Mouse (Mus musculus) midbrain, embryonic 11.5 days (tissue): ENCODE results near the gene Gli2. TPM values are rescaled to one million over a fixed set of nuclear protein-coding genes. Genes with fewer than 3 reads are reported as not detected.

Experiments used
- ATAC-seq: fragments of 200-750 bp; cut with Nextera tagmentation; 2 replicates; pipeline ENCODE4 v1.8.0; 2017; ENCODE audit warnings: moderate TSS enrichment, moderate library complexity; ENCODE audit not compliant: low FRiP score
- DNase-seq: peaks from one replicate; pipeline ENCODE4 v3.0.0; 2015; ENCODE audit warnings: low spot score; ENCODE audit errors: missing footprints
- H3K27ac ChIP-seq: fragments of 300-500 bp; sonication (generic); 2 replicates; pipeline ENCODE4 v1.5.1; 2014; ENCODE audit warnings: low read depth, low read length
- H3K27me3 ChIP-seq: fragments of 300-500 bp; sonication (generic); 2 replicates; pipeline ENCODE4 v1.6.1; 2014; ENCODE audit warnings: mild to moderate bottlenecking, low read length, moderate library complexity, mixed read lengths; ENCODE audit not compliant: control insufficient read depth, insufficient read depth
- H3K36me3 ChIP-seq: fragments of 300-500 bp; sonication (generic); 2 replicates; pipeline ENCODE4 v1.6.1; 2014; ENCODE audit warnings: mild to moderate bottlenecking, low read length, moderate library complexity, mixed read lengths; ENCODE audit not compliant: control insufficient read depth, insufficient read depth
- H3K4me1 ChIP-seq: fragments of 300-500 bp; sonication (generic); 2 replicates; pipeline ENCODE4 v1.6.1; 2014; ENCODE audit warnings: low read length; ENCODE audit not compliant: control insufficient read depth, insufficient read depth
- H3K4me2 ChIP-seq: fragments of 300-500 bp; sonication (generic); 2 replicates; pipeline ENCODE4 v1.6.1; 2014; ENCODE audit warnings: mild to moderate bottlenecking, moderate library complexity
- H3K4me3 ChIP-seq: fragments of 300-500 bp; sonication (generic); 2 replicates; pipeline ENCODE4 v1.5.1; 2014; ENCODE audit warnings: low read depth, low read length
- H3K9ac ChIP-seq: fragments of 300-500 bp; sonication (generic); 2 replicates; pipeline ENCODE4 v1.6.1; 2014; ENCODE audit warnings: low read length
- H3K9me3 ChIP-seq: fragments of 300-500 bp; sonication (generic); 2 replicates; pipeline ENCODE4 v1.6.1; 2016; ENCODE audit warnings: low read length; ENCODE audit not compliant: control insufficient read depth
- WGBS: fragments of 180-500 bp; shearing (Covaris S2); extraction: QIAGEN DNeasy Blood & Tissue Kit; methylation state at CpG from one replicate; pipeline ENCODE4 v1.1.7; 2014; 5-methylcytosine and 5-hydroxymethylcytosine counted together
- polyA plus RNA-seq: library from polyadenylated mRNA; unstranded; fragments of >200 nt; fragmentation: Nextera tagmentation; extraction: Ambion mirVana; gene quantifications from 2 replicates; pipeline ENCODE4 v1.2.1, GENCODE M21; 2014

The Gli2 gene
- polyA plus RNA-seq, 1 experiment from 2014 or later: 9.0 TPM

- no peak overlapping the region for H3K27ac ChIP-seq
- no peak overlapping the region for H3K4me2 ChIP-seq
- DNase-seq (no peak), ATAC-seq (no peak)
- 93% methylated on average over 3 of the region's 3 CpGs for WGBS
- H3K4me3 ChIP-seq: no peak overlapping the region
- H3K9me3 ChIP-seq: 0 out of 2 replicates have a peak, but pooled peaks cover 2% of the 10 kb centered on the region
- H3K36me3 ChIP-seq: peaks cover 4% of the 10 kb centered on the region
- H3K4me1 ChIP-seq: no peaks in the 10 kb centered on the region
- no peaks in the 10 kb centered on the region for H3K27me3 ChIP-seq
- no peak overlapping the region for H3K9ac ChIP-seq
Measured at GRCm38 (mm10) chr1:118970068-118970467, 83.4 kb downstream of the Gli2 start.

DNA sequence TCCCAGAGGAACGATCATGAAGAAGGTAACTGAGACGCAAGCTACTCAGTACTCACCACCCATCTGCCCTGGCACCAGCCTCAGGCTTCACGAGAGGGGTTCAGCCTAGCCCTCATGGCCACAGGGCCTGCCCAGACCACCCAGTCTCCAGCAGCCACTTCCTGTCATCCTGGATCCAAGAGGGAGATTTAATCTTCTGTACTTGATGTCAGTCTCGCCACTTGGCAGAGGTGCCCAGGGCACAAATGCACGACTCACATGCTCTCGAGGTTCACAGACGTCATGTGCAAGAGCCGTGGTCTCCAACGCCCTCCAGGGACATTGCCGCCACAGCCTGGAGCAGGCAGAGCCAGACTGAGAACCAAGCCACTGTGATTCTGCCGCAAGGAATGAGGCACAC, 84.0 kb downstream of the Gli2 start:
- DNase-seq (no peak), ATAC-seq (no peak)
- Histone ChIP-seq H3K27ac (no peak overlapping the region), H3K27me3 (no peaks in the 10 kb centered on the region), H3K4me3 (no peak overlapping the region), H3K9ac (no peak overlapping the region), H3K9me3 (0 out of 2 replicates have a peak, but pooled peaks cover 2% of the 10 kb centered on the region), H3K4me1 (no peaks in the 10 kb centered on the region), H3K4me2 (no peak overlapping the region), H3K36me3 (peaks cover 6% of the 10 kb centered on the region)
- 87% methylated on average over 11 of the region's 11 CpGs for WGBS

- Histone ChIP-seq H3K4me3 (no peak overlapping the region), H3K4me1 (no peaks in the 10 kb centered on the region), H3K4me2 (no peak overlapping the region), H3K36me3 (peaks cover 9% of the 10 kb centered on the region), H3K27ac (no peak overlapping the region), H3K9me3 (0 out of 2 replicates have a peak, but pooled peaks cover 2% of the 10 kb centered on the region), H3K27me3 (no peaks in the 10 kb centered on the region), H3K9ac (no peak overlapping the region)
- 84% methylated on average over 5 of the region's 5 CpGs for WGBS
- DNase-seq (no peak), ATAC-seq (0 out of 2 replicates have a peak, but pooled peaks have one; percentile 48)
Measured at GRCm38 (mm10) chr1:118968661-118969179, 84.7 kb downstream of the Gli2 start.

- Histone ChIP-seq H3K9me3 (0 out of 2 replicates have a peak, but pooled peaks cover 2% of the 10 kb centered on the region), H3K4me1 (no peaks in the 10 kb centered on the region)
Measured at GRCm38 (mm10) chr1:118967976-118968375, 85.4 kb downstream of the Gli2 start.

DNA sequence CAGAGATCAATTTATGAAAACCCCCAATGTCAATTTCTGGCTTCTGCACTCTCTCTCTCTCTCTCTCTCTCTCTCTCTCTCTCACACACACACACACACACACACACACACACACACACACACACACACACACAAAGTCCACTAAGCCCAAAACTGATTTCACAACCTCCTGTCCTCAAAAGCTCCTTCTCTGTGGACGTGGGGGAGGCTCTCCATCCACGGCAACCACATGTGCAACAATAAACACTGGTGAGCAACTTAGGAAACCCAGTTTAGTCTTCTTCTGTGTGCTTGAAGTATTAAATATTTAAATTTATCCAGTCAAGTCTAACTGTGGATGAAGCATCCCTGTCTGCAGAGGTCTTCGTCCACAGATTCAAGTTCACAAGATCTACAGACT, 86.1 kb downstream of the Gli2 start:
- H3K36me3 ChIP-seq: peaks cover 9% of the 10 kb centered on the region
- no peak overlapping the region for H3K4me2 ChIP-seq
- no peak overlapping the region for H3K9ac ChIP-seq
- WGBS: 87% methylated on average over 3 of the region's 3 CpGs
- DNase-seq (no peak), ATAC-seq (no peak)
- 0 out of 2 replicates have a peak, but pooled peaks cover 2% of the 10 kb centered on the region for H3K9me3 ChIP-seq
- no peak overlapping the region for H3K4me3 ChIP-seq
- no peak overlapping the region for H3K27ac ChIP-seq
- H3K4me1 ChIP-seq: no peaks in the 10 kb centered on the region
- H3K27me3 ChIP-seq: no peaks in the 10 kb centered on the region

More at GRCm38 (mm10) chr1:118967976-118968375, 85.4 kb downstream of the Gli2 start:
- Histone ChIP-seq H3K9ac (no peak overlapping the region), H3K4me2 (no peak overlapping the region), H3K27ac (no peak overlapping the region), H3K4me3 (no peak overlapping the region), H3K27me3 (no peaks in the 10 kb centered on the region), H3K36me3 (peaks cover 9% of the 10 kb centered on the region)
- ATAC-seq (no peak), DNase-seq (no peak)
- WGBS: 94% methylated on average over 3 of the region's 3 CpGs

GRCm38 (mm10) chr1:118958644-118959043, 94.8 kb downstream of the Gli2 start:
- 87% methylated on average over 7 of the region's 7 CpGs for WGBS
- no peak overlapping the region for H3K9ac ChIP-seq

DNA sequence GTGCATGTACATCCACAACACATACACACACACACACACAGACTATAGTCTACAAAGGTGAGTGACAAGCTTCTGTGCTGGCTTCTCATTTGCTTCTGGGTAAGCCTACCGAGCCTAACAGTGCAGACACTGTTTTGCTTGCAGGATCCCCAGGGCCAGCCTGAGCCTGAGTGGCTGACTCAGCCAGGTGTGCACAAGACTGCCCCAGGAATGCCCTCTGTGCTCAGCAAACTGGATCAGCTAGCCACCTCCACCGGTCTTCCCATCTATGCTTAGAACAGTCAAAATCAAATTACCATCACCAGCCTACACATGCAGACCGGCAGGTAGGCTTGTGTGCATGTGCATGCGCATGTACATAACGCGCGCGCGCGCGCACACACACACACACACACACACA, 97.6 kb downstream of the Gli2 start:
- 95% methylated on average over 11 of the region's 11 CpGs for WGBS
- ATAC-seq: no peak
- H3K9me3 ChIP-seq: no peaks in the 10 kb centered on the region
- DNase-seq: no peak
- no peaks in the 10 kb centered on the region for H3K36me3 ChIP-seq
- H3K27ac ChIP-seq: no peak overlapping the region
- no peak overlapping the region for H3K4me3 ChIP-seq
- no peaks in the 10 kb centered on the region for H3K27me3 ChIP-seq
- H3K9ac ChIP-seq: no peak overlapping the region
- peaks cover 6% of the 10 kb centered on the region for H3K4me1 ChIP-seq
- H3K4me2 ChIP-seq: no peak overlapping the region

More at GRCm38 (mm10) chr1:118958644-118959043, 94.8 kb downstream of the Gli2 start:
- ATAC-seq (no peak), DNase-seq (no peak)
- H3K4me2 ChIP-seq: no peak overlapping the region
- peaks cover 6% of the 10 kb centered on the region for H3K4me1 ChIP-seq
- H3K27me3 ChIP-seq: no peaks in the 10 kb centered on the region
- H3K4me3 ChIP-seq: no peak overlapping the region
- H3K36me3 ChIP-seq: no peaks in the 10 kb centered on the region
- no peaks in the 10 kb centered on the region for H3K9me3 ChIP-seq
- H3K27ac ChIP-seq: no peak overlapping the region

DNA sequence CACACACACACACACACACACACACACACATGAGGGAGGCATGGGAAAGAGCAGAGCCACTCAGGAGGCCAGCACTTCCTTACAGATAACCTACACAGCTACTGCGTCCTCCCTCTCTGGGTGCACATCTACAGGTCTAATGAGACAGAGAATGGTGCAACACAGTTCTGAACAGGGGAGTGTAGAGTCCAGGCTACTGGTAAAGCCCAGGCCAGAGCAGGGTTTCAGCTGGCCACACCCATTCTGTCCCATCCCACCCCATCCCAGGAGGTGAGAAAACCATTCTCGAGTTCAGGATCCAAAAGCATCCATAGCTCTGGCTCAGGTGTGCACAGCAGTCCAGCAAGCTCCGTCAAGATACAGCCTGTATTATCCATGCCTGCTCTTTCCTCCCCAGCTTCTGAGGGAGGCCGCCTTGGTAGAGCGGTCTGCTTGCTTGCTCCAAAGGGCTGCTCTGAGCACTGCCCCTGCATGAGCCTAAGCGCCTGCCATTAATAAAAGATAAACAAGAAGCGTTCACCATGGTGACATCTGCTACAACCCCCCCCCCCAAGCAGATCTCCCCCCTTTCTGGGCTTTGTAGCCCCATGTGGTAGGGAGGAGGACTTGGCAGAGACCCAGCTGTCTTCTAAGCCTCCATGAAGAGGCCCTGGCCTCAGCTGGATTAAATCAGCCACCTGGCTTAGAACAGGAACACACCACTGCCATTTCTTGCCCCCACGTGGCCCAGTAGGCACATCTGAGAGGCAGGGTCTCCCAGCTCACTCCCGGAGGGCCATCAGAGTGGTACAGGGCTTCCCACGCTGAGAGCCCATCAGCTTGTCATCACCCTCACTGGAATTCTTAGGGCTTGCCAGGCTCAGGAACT, 98.8 kb downstream of the Gli2 start:
- DNase-seq (no peak), ATAC-seq (peak; percentile 83)
- Histone ChIP-seq H3K27me3 (no peaks in the 10 kb centered on the region), H3K4me3 (no peak overlapping the region), H3K36me3 (no peaks in the 10 kb centered on the region), H3K9me3 (no peaks in the 10 kb centered on the region), H3K4me1 (peaks cover 6% of the 10 kb centered on the region), H3K4me2 (no peak overlapping the region), H3K27ac (no peak overlapping the region), H3K9ac (no peak overlapping the region)
- 57% methylated on average over 10 of the region's 10 CpGs for WGBS

DNA sequence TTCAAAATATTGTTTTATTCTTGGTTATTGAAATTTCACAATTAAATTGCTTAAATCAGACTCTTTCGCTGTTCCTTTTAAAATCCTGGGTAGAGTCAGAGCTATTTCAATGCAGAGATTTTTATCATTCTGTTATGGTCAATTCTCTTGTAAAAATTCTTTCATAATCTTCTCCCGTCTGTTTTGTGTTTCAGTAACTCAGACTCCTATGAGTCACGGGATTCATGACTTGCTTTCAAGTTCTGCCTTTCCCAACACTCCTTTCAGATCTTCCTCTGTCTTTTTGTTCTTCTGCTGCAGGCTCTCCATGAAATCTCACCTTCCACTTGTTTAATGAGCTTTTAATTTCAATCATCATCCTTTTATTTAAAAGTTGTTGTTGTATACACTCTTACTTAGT, 100.4 kb downstream of the Gli2 start:
- DNase-seq: no peak
- H3K27ac ChIP-seq: no peak overlapping the region
- H3K9ac ChIP-seq: no peak overlapping the region
- H3K9me3 ChIP-seq: no peaks in the 10 kb centered on the region
- WGBS: 90% methylated on average over 3 of the region's 3 CpGs
- no peaks in the 10 kb centered on the region for H3K27me3 ChIP-seq
- no peaks in the 10 kb centered on the region for H3K36me3 ChIP-seq
- no peak overlapping the region for H3K4me3 ChIP-seq
- H3K4me2 ChIP-seq: no peak overlapping the region
- ATAC-seq: no peak
- peaks cover 6% of the 10 kb centered on the region for H3K4me1 ChIP-seq
